Mouse (Mus musculus): ENCODE measurements around the gene Fntb. TPM values are rescaled to one million over a fixed set of nuclear protein-coding genes. Genes with fewer than 3 reads are reported as not detected.

Gene Fntb
- polyA plus RNA-seq, 1 experiment from 2014 or later = 48.2 TPM

Other genes starting within 250 kb of the Fntb start
- gene Plekhg3, start 234.7 kb upstream of the Fntb start, polyA plus RNA-seq (2016; fragmentation: Nextera tagmentation; extraction: Ambion mirVana) = 5.7 and 6.2 TPM in 2 replicates
- 3.7 and 4.2 TPM in 2 replicates for gene Sptb, start 55.0 kb upstream of the Fntb start, polyA plus RNA-seq (2016; fragmentation: Nextera tagmentation; extraction: Ambion mirVana)
- gene Churc1, start 51 bp upstream of the Fntb start, polyA plus RNA-seq (2016; fragmentation: Nextera tagmentation; extraction: Ambion mirVana) = 107 and 118 TPM in 2 replicates
- 6.4 and 9.0 TPM in 2 replicates for gene Gpx2, start 30.0 kb downstream of the Fntb start, polyA plus RNA-seq (2016; fragmentation: Nextera tagmentation; extraction: Ambion mirVana)
- 8.3 and 9.0 TPM in 2 replicates for gene Rab15, start 57.3 kb downstream of the Fntb start, polyA plus RNA-seq (2016; fragmentation: Nextera tagmentation; extraction: Ambion mirVana)
- 11.5 and 12.9 TPM in 2 replicates for gene Max, start 196.6 kb downstream of the Fntb start, polyA plus RNA-seq (2016; fragmentation: Nextera tagmentation; extraction: Ambion mirVana)

Data from limb, embryonic 10.5 days (tissue).